Mouse (Mus musculus): ENCODE measurements around the gene Casq1. TPM values are rescaled to one million over a fixed set of nuclear protein-coding genes. Genes with fewer than 3 reads are reported as not detected.

Gene Casq1
- polyA plus RNA-seq (2017; shearing (Covaris generic)): not detected

GRCm38 (mm10) chr1:172219451-172220406 is at the start of gene Casq1:
Gene Casq1 (minus strand): TSS chr1:172219868.

GRCm38 (mm10) chr1:172261477-172262078 is 41.9 kb upstream of the Casq1 start, which contains the start of gene Igsf8:
Gene Igsf8 (plus strand): TSS chr1:172261641.

GRCm38 (mm10) chr1:172258314-172258713 is 38.6 kb upstream of the Casq1 start, which contains the start of gene Atp1a4:
Gene Atp1a4 (minus strand): TSS chr1:172258414.

GRCm38 (mm10) chr1:172206141-172206917 is 13.3 kb downstream of the Casq1 start, which contains the start of gene Pea15a:
Gene Pea15a (minus strand): TSS chr1:172206804.

Other genes starting within 250 kb of the Casq1 start
- 0.15 TPM for gene Vangl2, start 191.4 kb downstream of the Casq1 start, polyA plus RNA-seq (2017; shearing (Covaris generic))
- not detected for gene Nhlh1, start 162.3 kb downstream of the Casq1 start, polyA plus RNA-seq (2017; shearing (Covaris generic))
- 171 TPM for gene Copa, start 137.3 kb downstream of the Casq1 start, polyA plus RNA-seq (2017; shearing (Covaris generic))
- gene Ncstn, start 137.1 kb downstream of the Casq1 start, polyA plus RNA-seq (2017; shearing (Covaris generic)): 102 TPM
- 40.3 TPM for gene Pex19, start 93.1 kb downstream of the Casq1 start, polyA plus RNA-seq (2017; shearing (Covaris generic))
- gene Dcaf8, start 71.8 kb downstream of the Casq1 start, polyA plus RNA-seq (2017; shearing (Covaris generic)): 107 TPM
- gene Pea15a, start 13.1 kb downstream of the Casq1 start, polyA plus RNA-seq (2017; shearing (Covaris generic)): 80.7 TPM
- not detected for gene Atp1a4, start 38.5 kb upstream of the Casq1 start, polyA plus RNA-seq (2017; shearing (Covaris generic))
- 70.9 TPM for gene Igsf8, start 41.8 kb upstream of the Casq1 start, polyA plus RNA-seq (2017; shearing (Covaris generic))
- gene Atp1a2, start 78.2 kb upstream of the Casq1 start, polyA plus RNA-seq (2017; shearing (Covaris generic)): 0.15 TPM
- gene Kcnj9, start 109.5 kb upstream of the Casq1 start, polyA plus RNA-seq (2017; shearing (Covaris generic)): not detected
- gene Kcnj10, start 121.3 kb upstream of the Casq1 start, polyA plus RNA-seq (2017; shearing (Covaris generic)): 0.11 TPM
- gene Pigm, start 156.7 kb upstream of the Casq1 start, polyA plus RNA-seq (2017; shearing (Covaris generic)): 8.9 TPM